Comparison of ENCODE assay signal across 10 mouse cellular contexts in the genomic region with DNA sequence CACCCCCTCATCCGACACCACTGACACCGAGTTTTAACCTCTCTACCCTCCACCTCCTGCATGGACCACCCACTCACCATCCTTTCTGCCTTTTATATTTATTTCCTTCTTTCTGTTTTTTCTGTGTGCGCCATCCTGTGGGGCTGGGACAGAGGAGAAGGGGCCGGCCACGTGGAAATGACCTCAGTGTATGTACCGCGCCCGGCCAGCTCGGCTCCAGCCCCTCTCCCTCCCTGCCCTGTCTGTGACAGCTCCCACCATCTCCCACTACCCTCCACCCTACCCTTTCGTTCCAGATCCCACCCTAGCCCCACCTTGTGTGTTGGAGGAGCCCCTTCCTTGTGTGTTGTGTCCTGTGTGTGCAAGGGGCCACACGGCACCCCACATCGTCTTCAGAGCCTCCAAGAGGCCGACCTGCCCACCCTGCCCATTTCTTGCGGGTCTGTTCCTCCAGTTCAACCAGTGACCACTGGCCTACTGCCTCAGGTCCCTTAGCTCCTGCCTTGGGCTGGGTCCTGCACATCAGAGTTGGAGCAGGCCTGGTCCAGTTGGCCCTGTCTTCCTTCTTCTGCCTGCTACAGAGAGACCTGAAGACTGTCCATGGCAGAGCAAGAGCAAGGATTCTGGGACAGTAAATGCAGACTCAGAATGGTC. TPM values are rescaled to one million over a fixed set of nuclear protein-coding genes. Genes with fewer than 3 reads are reported as not detected.
DNase-seq lines count a peak whose midpoint lies in the region; ATAC-seq lines count a peak whose summit lies in the region.
"Had no signal": no experiment of that assay in that cellular context is flagged by ENCODE, and none has a peak within 500 bp of the region (broad histone marks: within the 10 kb centered on the region; RNA-seq: fewer than 3 reads in every experiment).

No protein-coding gene starts in this region.

- no peak overlapping the region; the same call in 1 of the 2 replicates for H3K9ac ChIP-seq in kidney, embryonic 16.5 days (replicated peaks; ENCODE audit: low read length)
- H3K9ac ChIP-seq in embryonic facial prominence, embryonic 12.5 days: peak overlapping the region; percentile 51
- H3K9ac ChIP-seq in midbrain, embryonic 13.5 days (replicated peaks): peak overlapping the region; percentile 61
- H3K9ac ChIP-seq: heart, embryonic 15.5 days had no signal

- H3K36me3 ChIP-seq in kidney, embryonic 16.5 days (ENCODE audit: insufficient read depth, low read length): no peaks in the 10 kb centered on the region
- no peaks in the 10 kb centered on the region for H3K36me3 ChIP-seq in embryonic facial prominence, embryonic 12.5 days
- H3K36me3 ChIP-seq in hindbrain, embryonic 10.5 days: 0 out of 2 replicates have a peak, but pooled peaks cover 4% of the 10 kb centered on the region
- H3K36me3 ChIP-seq in midbrain, embryonic 13.5 days: peaks cover 21% of the 10 kb centered on the region
- H3K36me3 ChIP-seq: heart, embryonic 15.5 days had no signal

- H3K4me2 ChIP-seq in kidney, embryonic 16.5 days (replicated peaks; ENCODE audit: low read depth, low read length): no peak overlapping the region
- H3K4me2 ChIP-seq in embryonic facial prominence, embryonic 12.5 days (replicated peaks): no peak overlapping the region
- no peak overlapping the region for H3K4me2 ChIP-seq in midbrain, embryonic 13.5 days (replicated peaks)
- H3K4me2 ChIP-seq: heart, embryonic 15.5 days had no signal

- WGBS in kidney, embryonic 16.5 days: 59% methylated on average over 14 of the region's 14 CpGs
- 61% methylated on average over 14 of the region's 14 CpGs for whole genome bisulfite sequencing in embryonic facial prominence, embryonic 12.5 days
- 64% methylated on average over 14 of the region's 14 CpGs for WGBS in hindbrain, embryonic 10.5 days
- 63% methylated on average over 14 of the region's 14 CpGs for WGBS in midbrain, embryonic 13.5 days

- H3K4me3 ChIP-seq in kidney, embryonic 16.5 days (ENCODE audit: low read length): no peak overlapping the region
- no peak overlapping the region for H3K4me3 ChIP-seq in embryonic facial prominence, embryonic 12.5 days
- peak overlapping the region; percentile 28 for H3K4me3 ChIP-seq in hindbrain, embryonic 10.5 days
- H3K4me3 ChIP-seq in midbrain, embryonic 13.5 days (replicated peaks): no peak overlapping the region
- H3K4me3 ChIP-seq: heart, embryonic 15.5 days had no signal

- DNase-seq in kidney, adult 18-20 months: no peak
- no peak for DNase-seq in hindbrain, embryonic 10.5 days (ENCODE audit: low spot score)
- no peak for DNase-seq in ovary, adult 18-20 months (ENCODE audit: low spot score)
- no peak for DNase-seq in layer of hippocampus, postnatal 10 days (ENCODE audit: low spot score in 2 of 2)
- no peak for DNase-seq in urinary bladder, postnatal 25 days (ENCODE audit: low spot score)

- ATAC-seq in kidney, embryonic 16.5 days (ENCODE audit: low FRiP score, low TSS enrichment): no peak
- no peak for ATAC-seq in embryonic facial prominence, embryonic 12.5 days (ENCODE audit: insufficient number of reproducible peaks, insufficient read depth, low FRiP score, low TSS enrichment)
- no peak for ATAC-seq in midbrain, embryonic 13.5 days

- H3K27ac ChIP-seq in kidney, embryonic 16.5 days (ENCODE audit: low read length): peak overlapping the region; percentile 40; the same call in 1 of the 2 replicates
- H3K27ac ChIP-seq in embryonic facial prominence, embryonic 12.5 days: peak overlapping the region; percentile 77; the same call in 1 of the 2 replicates
- H3K27ac ChIP-seq in hindbrain, embryonic 10.5 days: peak overlapping the region; percentile 86
- H3K27ac ChIP-seq in midbrain, embryonic 13.5 days: peak overlapping the region; percentile 92
- H3K27ac ChIP-seq: heart, embryonic 15.5 days; macrophage had no signal

- peaks cover 26% of the 10 kb centered on the region for H3K4me1 ChIP-seq in kidney, embryonic 16.5 days (ENCODE audit: insufficient read depth, low read length)
- H3K4me1 ChIP-seq in embryonic facial prominence, embryonic 12.5 days: peaks cover 31% of the 10 kb centered on the region
- peaks cover 57% of the 10 kb centered on the region for H3K4me1 ChIP-seq in hindbrain, embryonic 10.5 days (replicated peaks)
- H3K4me1 ChIP-seq in midbrain, embryonic 13.5 days (replicated peaks): peaks cover 43% of the 10 kb centered on the region

- H3K9me3 ChIP-seq in kidney, embryonic 16.5 days (ENCODE audit: low read length): no peaks in the 10 kb centered on the region
- no peaks in the 10 kb centered on the region for H3K9me3 ChIP-seq in embryonic facial prominence, embryonic 12.5 days
- H3K9me3 ChIP-seq in hindbrain, embryonic 10.5 days: no peaks in the 10 kb centered on the region
- H3K9me3 ChIP-seq in midbrain, embryonic 13.5 days: no peaks in the 10 kb centered on the region
- H3K9me3 ChIP-seq: heart, embryonic 15.5 days had no signal

- no peaks in the 10 kb centered on the region for H3K27me3 ChIP-seq in kidney, embryonic 16.5 days (ENCODE audit: insufficient read depth, low read length)
- H3K27me3 ChIP-seq in embryonic facial prominence, embryonic 12.5 days: no peaks in the 10 kb centered on the region
- H3K27me3 ChIP-seq in hindbrain, embryonic 10.5 days (ENCODE audit: insufficient read depth, poor library complexity, severe bottlenecking): peaks cover 10% of the 10 kb centered on the region; the same call in 1 of the 2 replicates
- no peaks in the 10 kb centered on the region for H3K27me3 ChIP-seq in midbrain, embryonic 13.5 days
- H3K27me3 ChIP-seq: heart, embryonic 15.5 days had no signal

RNA-seq across cellular contexts. Expression of gene Ier2, which starts 27.1 kb away (rescaled TPM):
- polyA plus RNA-seq in kidney, embryonic 16.5 days (2015; fragmentation: Nextera tagmentation; extraction: Ambion mirVana): 73.5 and 78.0 TPM in 2 replicates
- 94.5 and 97.0 TPM in 2 replicates for polyA plus RNA-seq in embryonic facial prominence, embryonic 12.5 days (2016; fragmentation: Nextera tagmentation; extraction: Ambion mirVana)
- 89.9 and 94.7 TPM in 2 replicates for polyA plus RNA-seq in hindbrain, embryonic 10.5 days (2016; fragmentation: Nextera tagmentation; extraction: Ambion mirVana)
- polyA plus RNA-seq in midbrain, embryonic 13.5 days (2015; fragmentation: Nextera tagmentation; extraction: Ambion mirVana): 20.0 and 26.3 TPM in 2 replicates
- total RNA-seq in layer of hippocampus, postnatal 10 days (2021): 10 to 100 TPM; 10.8 to 12.7 TPM

RNA-seq across cellular contexts. Expression of gene Trmt1, which starts 50.6 kb away (rescaled TPM):
- polyA plus RNA-seq in kidney, embryonic 16.5 days (2015; fragmentation: Nextera tagmentation; extraction: Ambion mirVana): 81.5 and 82.9 TPM in 2 replicates
- polyA plus RNA-seq in embryonic facial prominence, embryonic 12.5 days (2016; fragmentation: Nextera tagmentation; extraction: Ambion mirVana): 71.2 and 73.6 TPM in 2 replicates
- polyA plus RNA-seq in hindbrain, embryonic 10.5 days (2016; fragmentation: Nextera tagmentation; extraction: Ambion mirVana): 57.8 and 65.9 TPM in 2 replicates
- 50.1 and 55.7 TPM in 2 replicates for polyA plus RNA-seq in midbrain, embryonic 13.5 days (2015; fragmentation: Nextera tagmentation; extraction: Ambion mirVana)
- 100 to 1,000 TPM in 1 of 2 experiments, 10 to 100 TPM in 1; 99.8 to 105 TPM for total RNA-seq in layer of hippocampus, postnatal 10 days (2021)

RNA-seq across cellular contexts. Expression of gene Nacc1, which starts 52.1 kb away (rescaled TPM):
- polyA plus RNA-seq in kidney, embryonic 16.5 days (2015; fragmentation: Nextera tagmentation; extraction: Ambion mirVana): 22.5 and 26.7 TPM in 2 replicates
- 19.4 and 20.8 TPM in 2 replicates for polyA plus RNA-seq in embryonic facial prominence, embryonic 12.5 days (2016; fragmentation: Nextera tagmentation; extraction: Ambion mirVana)
- 25.2 and 28.9 TPM in 2 replicates for polyA plus RNA-seq in hindbrain, embryonic 10.5 days (2016; fragmentation: Nextera tagmentation; extraction: Ambion mirVana)
- polyA plus RNA-seq in midbrain, embryonic 13.5 days (2015; fragmentation: Nextera tagmentation; extraction: Ambion mirVana): 16.8 and 17.3 TPM in 2 replicates
- 10 to 100 TPM; 73.7 to 75.3 TPM for total RNA-seq in layer of hippocampus, postnatal 10 days (2021)

Comparison
In these comparisons a context has a peak if more than half of its experiments do, and no peak if none do; other contexts are left out.
1. H3K27ac ChIP-seq: peak in every context shown above with its lines; median percentile 92 in midbrain, embryonic 13.5 days; 86 in hindbrain, embryonic 10.5 days; 77 in embryonic facial prominence, embryonic 12.5 days; 40 in kidney, embryonic 16.5 days.